Mouse (Mus musculus): ENCODE measurements around the gene Zfp85. TPM values are rescaled to one million over a fixed set of nuclear protein-coding genes. Genes with fewer than 3 reads are reported as not detected.

The Zfp85 gene
- total RNA-seq, 1 experiment, result 1.7 TPM

DNA sequence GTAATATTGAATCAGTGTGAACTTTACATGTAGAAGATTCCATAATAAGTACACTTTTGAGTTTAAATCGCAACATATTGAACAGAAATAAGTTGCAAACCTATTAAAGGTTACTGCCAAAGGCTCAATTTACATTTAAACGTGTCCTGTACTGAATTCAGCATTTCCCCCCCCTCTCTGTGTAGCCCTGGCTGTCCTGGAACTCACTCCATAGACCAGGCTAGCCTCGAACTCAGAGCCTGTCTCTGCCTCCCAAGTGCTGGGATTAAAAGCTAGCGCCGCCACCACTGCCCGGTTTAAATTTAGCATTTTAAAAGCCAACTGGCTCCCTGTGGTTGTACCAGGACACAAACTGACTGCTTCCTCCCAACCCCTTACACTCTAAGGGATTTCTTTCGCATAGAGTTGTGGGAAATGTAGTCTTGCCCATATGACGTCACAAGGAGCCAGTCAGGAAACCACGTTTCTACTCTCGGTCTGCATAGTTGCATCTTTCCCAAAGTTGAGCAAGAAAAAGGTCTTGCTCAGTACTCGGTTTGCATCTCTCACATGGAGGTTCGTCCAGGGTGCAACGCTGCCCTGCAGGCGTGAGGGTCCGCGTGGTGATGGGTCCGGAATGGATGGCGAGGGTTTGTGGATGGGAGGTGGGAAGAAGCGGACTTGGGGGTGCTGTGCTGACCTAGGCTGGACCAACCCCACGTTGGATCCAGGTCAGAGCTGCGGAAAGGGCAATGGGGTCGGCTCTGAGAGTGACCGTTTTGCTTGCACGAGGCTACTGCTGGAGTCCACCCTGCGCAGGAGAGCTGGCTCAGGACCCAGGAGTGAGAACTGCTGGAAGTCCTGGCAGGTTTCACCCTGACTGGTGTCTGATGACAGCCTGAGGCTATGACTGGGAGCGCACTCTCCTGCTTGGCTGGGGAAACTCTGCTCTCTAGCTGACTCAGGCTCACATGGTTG, 24.5 kb upstream of the Zfp85 start, which contains the start of gene Zfp493:
TSS of gene Zfp493 (plus strand) at position 429 of the 957 bp plus-strand sequence.
- peak within 1 kb of the TSS; percentile 15; the same call in 1 of the 2 replicates for H3K27ac ChIP-seq (ENCODE audit: insufficient read depth, low read depth, low read length, poor library complexity, severe bottlenecking)
- DNase-seq (ENCODE audit: low read depth, low spot score), result peak; percentile 77
- no peak for TF ChIP-seq MAFK (IDR thresholded peaks at IDR 0.05; ENCODE audit: insufficient read depth, low read depth, low read length)
- TF ChIP-seq ZNF384 (IDR thresholded peaks at IDR 0.05; ENCODE audit: low read depth, low read length), result no peak
- no peak for TF ChIP-seq CHD2 (IDR thresholded peaks at IDR 0.05; ENCODE audit: low read depth, low read length)
- peak; percentile 88 for TF ChIP-seq HCFC1 (IDR thresholded peaks at IDR 0.05; ENCODE audit: borderline replicate concordance, insufficient read depth, low read length)
- no peak for TF ChIP-seq ZC3H11A (IDR thresholded peaks at IDR 0.05; ENCODE audit: borderline replicate concordance, low read depth, low read length)
- 0 out of 4 replicates have a peak, but pooled peaks cover 0 to 2% of the 10 kb centered on the region in 2 experiments for H3K4me1 ChIP-seq (ENCODE audit: control insufficient read depth in 2 of 2, insufficient read depth in 2 of 2, low read length in 2 of 2, poor library complexity in 1 of 2)
- H3K4me3 ChIP-seq (ENCODE audit: insufficient read depth in 1 of 2, low read depth in 1 of 2, low read length in 2 of 2, poor library complexity in 1 of 2, severe bottlenecking in 1 of 2), result peak within 1 kb of the TSS; percentile 83 to 92
- in situ Hi-C loops (cut with MboI; ENCODE audit: low sequenced_read_pairs in 2 of 2, unreplicated experiment in 2 of 2), result no loop called here
- H3K36me3 ChIP-seq (ENCODE audit: control insufficient read depth, insufficient read depth, low read length, poor library complexity, severe bottlenecking), result no peaks in the 10 kb centered on the region
- no peaks in the 10 kb centered on the region for H3K9me3 ChIP-seq (ENCODE audit: control insufficient read depth, insufficient read depth, low read depth, low read length)
- H3K9ac ChIP-seq (ENCODE audit: insufficient read depth, low read depth, low read length, poor library complexity, severe bottlenecking), result peak within 1 kb of the TSS; percentile 77

DNA sequence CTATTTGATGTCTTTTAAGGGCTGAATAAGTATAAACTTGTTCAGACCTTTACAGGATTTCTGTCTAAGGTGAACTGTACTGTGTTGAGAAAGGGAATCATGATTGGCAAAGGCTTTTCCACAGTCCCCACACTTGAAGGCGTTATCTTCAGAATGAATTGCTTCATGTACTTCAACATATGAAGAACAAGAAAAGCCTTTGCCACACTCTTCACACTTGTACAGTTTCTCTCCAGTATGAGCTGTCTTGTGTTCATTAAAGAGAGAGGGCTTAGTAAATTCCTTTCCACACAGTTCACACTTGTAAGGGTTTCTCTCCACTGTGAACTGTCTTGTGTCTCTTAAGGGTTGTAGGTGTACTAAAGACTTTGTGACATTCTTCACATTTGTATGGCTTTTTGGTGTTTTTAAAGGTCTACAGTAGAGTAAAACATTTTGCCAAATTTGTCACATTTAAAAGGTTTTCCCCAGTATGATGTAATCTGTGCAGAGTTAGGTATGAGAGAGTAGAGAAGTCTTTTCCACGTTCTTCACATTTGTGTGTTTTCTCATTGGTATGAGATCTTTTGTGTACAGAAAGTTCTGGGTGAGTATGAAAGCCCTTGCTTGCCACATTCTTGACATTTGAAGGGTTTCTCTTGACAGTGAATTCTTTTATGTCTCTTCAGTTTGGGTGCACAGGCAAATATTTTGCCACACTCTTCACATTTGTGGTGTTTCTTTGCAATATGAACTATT, 8.2 kb upstream of the Zfp85 start:
- in situ Hi-C loops (cut with MboI; ENCODE audit: low sequenced_read_pairs in 2 of 2, unreplicated experiment in 2 of 2), result no loop called here
- TF ChIP-seq ZC3H11A (IDR thresholded peaks at IDR 0.05; ENCODE audit: borderline replicate concordance, low read depth, low read length), result no peak
- TF ChIP-seq ZNF384 (IDR thresholded peaks at IDR 0.05; ENCODE audit: low read depth, low read length), result no peak
- no peak for TF ChIP-seq MAFK (IDR thresholded peaks at IDR 0.05; ENCODE audit: insufficient read depth, low read depth, low read length)
- no peak for TF ChIP-seq CHD2 (IDR thresholded peaks at IDR 0.05; ENCODE audit: low read depth, low read length)
- TF ChIP-seq HCFC1 (IDR thresholded peaks at IDR 0.05; ENCODE audit: borderline replicate concordance, insufficient read depth, low read length), result no peak
- Histone ChIP-seq H3K4me3 (ENCODE audit: insufficient read depth in 1 of 2, low read depth in 1 of 2, low read length in 2 of 2, poor library complexity in 1 of 2, severe bottlenecking in 1 of 2) (no peak overlapping the region), H3K27ac (ENCODE audit: insufficient read depth, low read depth, low read length, poor library complexity, severe bottlenecking) (no peak overlapping the region), H3K4me1 (ENCODE audit: control insufficient read depth in 2 of 2, insufficient read depth in 2 of 2, low read length in 2 of 2, poor library complexity in 1 of 2) (no peaks in the 10 kb centered on the region), H3K9ac (ENCODE audit: insufficient read depth, low read depth, low read length, poor library complexity, severe bottlenecking) (no peak overlapping the region), H3K9me3 (ENCODE audit: control insufficient read depth, insufficient read depth, low read depth, low read length) (no peaks in the 10 kb centered on the region), H3K36me3 (ENCODE audit: control insufficient read depth, insufficient read depth, low read length, poor library complexity, severe bottlenecking) (no peaks in the 10 kb centered on the region)
- no peak for DNase-seq (ENCODE audit: low read depth, low spot score)

DNA sequence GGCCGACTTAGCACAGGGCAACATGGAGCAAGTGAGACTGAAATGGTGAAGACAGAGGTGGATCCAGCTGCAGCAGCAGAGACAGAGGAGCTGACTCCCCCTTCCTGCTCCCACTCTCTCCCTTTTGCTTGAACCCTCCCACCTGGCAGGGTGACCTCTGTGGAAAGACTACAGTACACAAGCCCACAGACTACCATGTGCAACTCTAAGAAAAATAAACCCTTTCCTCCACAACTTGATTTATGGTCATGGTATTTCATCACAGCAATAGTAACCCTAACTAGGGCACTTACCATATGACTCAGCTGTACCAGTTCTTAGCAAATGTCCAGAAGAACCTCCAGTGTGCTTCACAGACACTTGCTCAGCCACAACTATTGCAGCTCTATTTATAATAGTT, 4.9 kb upstream of the Zfp85 start:
- H3K36me3 ChIP-seq (ENCODE audit: control insufficient read depth, insufficient read depth, low read length, poor library complexity, severe bottlenecking), result no peaks in the 10 kb centered on the region
- H3K9ac ChIP-seq (ENCODE audit: insufficient read depth, low read depth, low read length, poor library complexity, severe bottlenecking), result no peak overlapping the region
- in situ Hi-C loops (cut with MboI; ENCODE audit: low sequenced_read_pairs in 2 of 2, unreplicated experiment in 2 of 2), result no loop called here
- TF ChIP-seq HCFC1 (IDR thresholded peaks at IDR 0.05; ENCODE audit: borderline replicate concordance, insufficient read depth, low read length) (no peak), ZNF384 (IDR thresholded peaks at IDR 0.05; ENCODE audit: low read depth, low read length) (no peak), MAFK (IDR thresholded peaks at IDR 0.05; ENCODE audit: insufficient read depth, low read depth, low read length) (no peak), CHD2 (IDR thresholded peaks at IDR 0.05; ENCODE audit: low read depth, low read length) (no peak), ZC3H11A (IDR thresholded peaks at IDR 0.05; ENCODE audit: borderline replicate concordance, low read depth, low read length) (no peak)
- no peak overlapping the region for H3K27ac ChIP-seq (ENCODE audit: insufficient read depth, low read depth, low read length, poor library complexity, severe bottlenecking)
- DNase-seq (ENCODE audit: low read depth, low spot score), result no peak
- H3K9me3 ChIP-seq (ENCODE audit: control insufficient read depth, insufficient read depth, low read depth, low read length), result no peaks in the 10 kb centered on the region
- H3K4me1 ChIP-seq (ENCODE audit: control insufficient read depth in 2 of 2, insufficient read depth in 2 of 2, low read length in 2 of 2, poor library complexity in 1 of 2), result no peaks in the 10 kb centered on the region
- no peak overlapping the region for H3K4me3 ChIP-seq (ENCODE audit: insufficient read depth in 1 of 2, low read depth in 1 of 2, low read length in 2 of 2, poor library complexity in 1 of 2, severe bottlenecking in 1 of 2)

DNA sequence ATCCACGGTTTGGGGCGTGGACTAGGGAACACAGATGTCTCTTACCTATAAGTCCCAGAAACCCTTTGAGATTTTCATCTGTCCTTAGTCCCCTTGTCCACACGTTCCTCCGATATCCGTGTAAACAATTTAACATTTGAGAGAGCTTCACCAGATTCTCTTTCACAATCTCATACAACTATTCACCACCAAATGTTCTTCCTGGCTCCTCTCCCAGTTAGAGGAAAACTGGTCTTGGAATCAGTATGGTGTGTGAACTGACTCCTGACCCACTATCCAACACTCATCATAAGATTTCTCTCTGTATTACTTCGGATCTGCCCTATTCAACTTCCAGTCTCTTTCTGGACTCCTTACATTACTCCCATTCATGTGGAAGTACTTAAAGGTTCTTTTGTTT, 733 bp upstream of the Zfp85 start:
- Histone ChIP-seq H3K9ac (ENCODE audit: insufficient read depth, low read depth, low read length, poor library complexity, severe bottlenecking) (no peak overlapping the region; the same call in 1 of the 2 replicates), H3K27ac (ENCODE audit: insufficient read depth, low read depth, low read length, poor library complexity, severe bottlenecking) (no peak overlapping the region; the same call in 1 of the 2 replicates), H3K9me3 (ENCODE audit: control insufficient read depth, insufficient read depth, low read depth, low read length) (no peaks in the 10 kb centered on the region), H3K36me3 (ENCODE audit: control insufficient read depth, insufficient read depth, low read length, poor library complexity, severe bottlenecking) (no peaks in the 10 kb centered on the region), H3K4me1 (ENCODE audit: control insufficient read depth in 2 of 2, insufficient read depth in 2 of 2, low read length in 2 of 2, poor library complexity in 1 of 2) (no peaks in the 10 kb centered on the region), H3K4me3 (ENCODE audit: insufficient read depth in 1 of 2, low read depth in 1 of 2, low read length in 2 of 2, poor library complexity in 1 of 2, severe bottlenecking in 1 of 2) (peak overlapping the region in 1 of 2 experiments; percentile 76; a peak in 1 of 4 replicates)
- in situ Hi-C loops (cut with MboI; ENCODE audit: low sequenced_read_pairs in 2 of 2, unreplicated experiment in 2 of 2), result no loop called here
- no peak for DNase-seq (ENCODE audit: low read depth, low spot score)
- TF ChIP-seq HCFC1 (IDR thresholded peaks at IDR 0.05; ENCODE audit: borderline replicate concordance, insufficient read depth, low read length) (no peak), CHD2 (IDR thresholded peaks at IDR 0.05; ENCODE audit: low read depth, low read length) (no peak), MAFK (IDR thresholded peaks at IDR 0.05; ENCODE audit: insufficient read depth, low read depth, low read length) (no peak), ZNF384 (IDR thresholded peaks at IDR 0.05; ENCODE audit: low read depth, low read length) (no peak), ZC3H11A (IDR thresholded peaks at IDR 0.05; ENCODE audit: borderline replicate concordance, low read depth, low read length) (no peak)
